In genomic region chr10:22163279-22163678, GRCm38 (mm10) we compare ENCODE assay signal across 9 mouse cellular contexts. TPM values are rescaled to one million over a fixed set of nuclear protein-coding genes. Genes with fewer than 3 reads are reported as not detected.
DNase-seq lines count a peak whose midpoint lies in the region; ATAC-seq and TF ChIP-seq lines count a peak whose summit lies in the region.
"Not testable (repeated sequence)": the region's sequence is repeated elsewhere in the genome, so short reads cannot be mapped to it uniquely, and the experiment has no call there.
"Had no signal": no experiment of that assay in that cellular context is flagged by ENCODE, and none has a peak within 500 bp of the region (broad histone marks: within the 10 kb centered on the region; RNA-seq: fewer than 3 reads in every experiment).

No protein-coding gene starts in this region.

- not testable (repeated sequence) for H3K27ac ChIP-seq in embryonic facial prominence, embryonic 10.5 days (replicated peaks); forebrain, embryonic 14.5 days (ENCODE audit: low read depth, low read length); heart, embryonic 14.5 days (replicated peaks in 1 of 2; ENCODE audit: control insufficient read depth in 1 of 2, insufficient read depth in 1 of 2, low read depth in 2 of 2, low read length in 2 of 2); hindbrain, embryonic 16.5 days (ENCODE audit: low read depth, low read length); limb, embryonic 10.5 days; lung, embryonic 15.5 days

- not testable (repeated sequence) for H3K9ac ChIP-seq in forebrain, embryonic 14.5 days (ENCODE audit: low read length); heart, embryonic 14.5 days (ENCODE audit: low read length); hindbrain, embryonic 16.5 days (ENCODE audit: low read depth, low read length); lung, embryonic 15.5 days

- H3K27me3 ChIP-seq in embryonic facial prominence, embryonic 10.5 days (replicated peaks; ENCODE audit: low read depth, poor library complexity, severe bottlenecking), result peaks cover 51% of the 10 kb centered on the region
- peaks cover 25% of the 10 kb centered on the region for H3K27me3 ChIP-seq in forebrain, embryonic 14.5 days (replicated peaks; ENCODE audit: control insufficient read depth, insufficient read depth, low read length)
- peaks cover 25% of the 10 kb centered on the region; the same call in 1 of the 2 replicates for H3K27me3 ChIP-seq in heart, embryonic 14.5 days (ENCODE audit: control insufficient read depth, insufficient read depth, low read length)
- not testable (repeated sequence) for H3K27me3 ChIP-seq in hindbrain, embryonic 16.5 days (replicated peaks; ENCODE audit: control insufficient read depth, insufficient read depth, low read length); myocyte (ENCODE audit: control insufficient read depth, insufficient read depth, insufficient read length)
- peaks cover 42% of the 10 kb centered on the region for H3K27me3 ChIP-seq in limb, embryonic 10.5 days (ENCODE audit: low read depth, poor library complexity, severe bottlenecking)
- peaks cover 24% of the 10 kb centered on the region for H3K27me3 ChIP-seq in lung, embryonic 15.5 days

- H3K9me3 ChIP-seq in embryonic facial prominence, embryonic 10.5 days; forebrain, embryonic 14.5 days (replicated peaks; ENCODE audit: control insufficient read depth, low read length); heart, embryonic 14.5 days (ENCODE audit: control insufficient read depth, low read length); hindbrain, embryonic 16.5 days (ENCODE audit: control insufficient read depth, low read length); limb, embryonic 10.5 days (replicated peaks); lung, embryonic 15.5 days: not testable (repeated sequence)

- peak overlapping the region; percentile 32; the same call in 1 of the 2 replicates for H3K4me3 ChIP-seq in embryonic facial prominence, embryonic 10.5 days
- H3K4me3 ChIP-seq in forebrain, embryonic 14.5 days (ENCODE audit: low read depth, low read length); hindbrain, embryonic 16.5 days (ENCODE audit: low read length); lung, embryonic 15.5 days; myocyte: not testable (repeated sequence)
- peak overlapping the region in 1 of 2 experiments; percentile 14; a peak in 1 of 4 replicates for H3K4me3 ChIP-seq in heart, embryonic 14.5 days (ENCODE audit: control insufficient read depth in 1 of 2, insufficient read depth in 1 of 2, low read depth in 1 of 2, low read length in 2 of 2)
- peak overlapping the region; percentile 21; the same call in 1 of the 2 replicates for H3K4me3 ChIP-seq in limb, embryonic 10.5 days

- not testable (repeated sequence) for DNase-seq in embryonic facial prominence, embryonic 10.5 days (ENCODE audit: low spot score); forebrain, embryonic 14.5 days (ENCODE audit: low spot score); limb, embryonic 10.5 days (ENCODE audit: low spot score)

- 9% methylated on average over 9 of the region's 9 CpGs for WGBS in embryonic facial prominence, embryonic 10.5 days
- 6% methylated on average over 9 of the region's 9 CpGs for WGBS in forebrain, embryonic 14.5 days
- WGBS in heart, embryonic 14.5 days, result 8% methylated on average over 9 of the region's 9 CpGs
- 8% methylated on average over 9 of the region's 9 CpGs for WGBS in hindbrain, embryonic 16.5 days
- 13% methylated on average over 9 of the region's 9 CpGs for WGBS in limb, embryonic 10.5 days
- WGBS in lung, embryonic 15.5 days, result 6% methylated on average over 9 of the region's 9 CpGs

- H3K4me1 ChIP-seq in embryonic facial prominence, embryonic 10.5 days, result peaks cover 14% of the 10 kb centered on the region
- not testable (repeated sequence) for H3K4me1 ChIP-seq in forebrain, embryonic 14.5 days (ENCODE audit: control insufficient read depth, insufficient read depth, low read length); heart, embryonic 14.5 days (ENCODE audit: control insufficient read depth in 2 of 2, insufficient read depth in 2 of 2, low read length in 2 of 2); hindbrain, embryonic 16.5 days (ENCODE audit: control insufficient read depth, insufficient read depth, low read depth, low read length); lung, embryonic 15.5 days
- H3K4me1 ChIP-seq in limb, embryonic 10.5 days, result peaks cover 11% of the 10 kb centered on the region

- peak overlapping the region; percentile 37 for H3K4me2 ChIP-seq in forebrain, embryonic 14.5 days (ENCODE audit: low read length)
- peak overlapping the region; percentile 58 for H3K4me2 ChIP-seq in heart, embryonic 14.5 days (ENCODE audit: low read length)
- H3K4me2 ChIP-seq in hindbrain, embryonic 16.5 days (ENCODE audit: low read length), result peak overlapping the region; percentile 43
- peak overlapping the region; percentile 42 for H3K4me2 ChIP-seq in lung, embryonic 15.5 days
- peak overlapping the region; percentile 60 for H3K4me2 ChIP-seq in myocyte (ENCODE audit: low read depth)

- not testable (repeated sequence) for TF ChIP-seq POLR2A in myocyte (IDR thresholded peaks at IDR 0.05; ENCODE audit: insufficient read length, low read depth)

- not testable (repeated sequence) for H3K79me2 ChIP-seq in myocyte (ENCODE audit: control insufficient read depth, insufficient read depth)

- H3K36me3 ChIP-seq in embryonic facial prominence, embryonic 10.5 days (replicated peaks); forebrain, embryonic 14.5 days (ENCODE audit: control insufficient read depth, insufficient read depth, low read length); heart, embryonic 14.5 days (ENCODE audit: control insufficient read depth, insufficient read depth, low read length); hindbrain, embryonic 16.5 days (ENCODE audit: control insufficient read depth, insufficient read depth, low read length); limb, embryonic 10.5 days; lung, embryonic 15.5 days; myocyte (ENCODE audit: control insufficient read depth, insufficient read depth): not testable (repeated sequence)

- H3ac ChIP-seq in myocyte (ENCODE audit: control insufficient read depth, insufficient read length), result not testable (repeated sequence)

- ATAC-seq in forebrain, embryonic 14.5 days, result peak; percentile 37; the same call in 1 of the 2 replicates
- ATAC-seq in heart, embryonic 14.5 days (ENCODE audit: insufficient number of reproducible peaks, insufficient read depth, low FRiP score, low read depth); lung, embryonic 15.5 days (ENCODE audit: borderline replicate concordance, extremely low read depth, low FRiP score, low TSS enrichment): not testable (repeated sequence)
- peak; percentile 43; the same call in 1 of the 2 replicates for ATAC-seq in hindbrain, embryonic 16.5 days

RNA-seq across cellular contexts. Expression of gene H60b, which starts 4.9 kb away (rescaled TPM):
- polyA plus RNA-seq in embryonic facial prominence, embryonic 10.5 days (2016; fragmentation: Nextera tagmentation; extraction: Ambion mirVana), result 0.25 and 0.72 TPM in 2 replicates
- polyA plus RNA-seq in forebrain, embryonic 14.5 days (2014; fragmentation: Nextera tagmentation; extraction: Ambion mirVana), result 0.32 TPM in 1 of 2 replicates, not detected in the other
- 0.19 and 0.75 TPM in 2 replicates for polyA plus RNA-seq in heart, embryonic 14.5 days (2014; fragmentation: Nextera tagmentation; extraction: Ambion mirVana)
- polyA plus RNA-seq in hindbrain, embryonic 16.5 days (2015; fragmentation: Nextera tagmentation; extraction: Ambion mirVana), result 0.15 and 0.24 TPM in 2 replicates
- polyA plus RNA-seq in limb, embryonic 10.5 days (2016; fragmentation: Nextera tagmentation; extraction: Ambion mirVana), result 0.35 TPM in 1 of 2 replicates, not detected in the other
- 0.89 and 1.3 TPM in 2 replicates for polyA plus RNA-seq in lung, embryonic 15.5 days (2015; fragmentation: Nextera tagmentation; extraction: Ambion mirVana)
- polyA plus RNA-seq in myocyte (2012; fragmentation: generic; extraction: Trizol), result 0.24 TPM
- polyA plus RNA-seq: liver, postnatal 0 days had no signal

RNA-seq across cellular contexts. Expression of gene Raet1e, which starts 4.9 kb away (rescaled TPM):
- 12.2 and 16.1 TPM in 2 replicates for polyA plus RNA-seq in embryonic facial prominence, embryonic 10.5 days (2016; fragmentation: Nextera tagmentation; extraction: Ambion mirVana)
- 0.42 and 1.7 TPM in 2 replicates for polyA plus RNA-seq in forebrain, embryonic 14.5 days (2014; fragmentation: Nextera tagmentation; extraction: Ambion mirVana)
- 1.6 and 2.7 TPM in 2 replicates for polyA plus RNA-seq in heart, embryonic 14.5 days (2014; fragmentation: Nextera tagmentation; extraction: Ambion mirVana)
- polyA plus RNA-seq in hindbrain, embryonic 16.5 days (2015; fragmentation: Nextera tagmentation; extraction: Ambion mirVana), result 0.30 and 0.85 TPM in 2 replicates
- polyA plus RNA-seq in limb, embryonic 10.5 days (2016; fragmentation: Nextera tagmentation; extraction: Ambion mirVana), result 12.6 and 12.8 TPM in 2 replicates
- 8.0 and 10.7 TPM in 2 replicates for polyA plus RNA-seq in lung, embryonic 15.5 days (2015; fragmentation: Nextera tagmentation; extraction: Ambion mirVana)
- polyA plus RNA-seq in myocyte (2012; fragmentation: generic; extraction: Trizol), result 22.0 TPM
- polyA plus RNA-seq: CD4-positive, CD25-positive, alpha-beta regulatory T cell, adult 4 months had no signal

RNA-seq across cellular contexts. Expression of gene E030030I06Rik, which starts 14.2 kb away (rescaled TPM):
- 17.6 and 23.7 TPM in 2 replicates for polyA plus RNA-seq in embryonic facial prominence, embryonic 10.5 days (2016; fragmentation: Nextera tagmentation; extraction: Ambion mirVana)
- 5.0 and 6.5 TPM in 2 replicates for polyA plus RNA-seq in forebrain, embryonic 14.5 days (2014; fragmentation: Nextera tagmentation; extraction: Ambion mirVana)
- polyA plus RNA-seq in heart, embryonic 14.5 days (2014; fragmentation: Nextera tagmentation; extraction: Ambion mirVana), result 12.9 and 20.7 TPM in 2 replicates
- 2.0 and 2.2 TPM in 2 replicates for polyA plus RNA-seq in hindbrain, embryonic 16.5 days (2015; fragmentation: Nextera tagmentation; extraction: Ambion mirVana)
- 16.0 and 18.7 TPM in 2 replicates for polyA plus RNA-seq in limb, embryonic 10.5 days (2016; fragmentation: Nextera tagmentation; extraction: Ambion mirVana)
- polyA plus RNA-seq in lung, embryonic 15.5 days (2015; fragmentation: Nextera tagmentation; extraction: Ambion mirVana), result 18.5 and 23.1 TPM in 2 replicates
- polyA plus RNA-seq in myocyte (2012; fragmentation: generic; extraction: Trizol), result 5.8 TPM
